Mouse (Mus musculus) gastrocnemius, adult 8-10 months (tissue): ENCODE measurements around the gene Aldh4a1. TPM values are rescaled to one million over a fixed set of nuclear protein-coding genes. Genes with fewer than 3 reads are reported as not detected.

ENCODE experiments used
- DNase-seq, 2 experiments: peaks; one replicate each; pipeline ENCODE4 v3.0.0; 2022; ENCODE audit warnings: low spot score in 2 of 2
- microRNA-seq: library from miRNA; unstranded; fragments of <30 nt; microRNA quantifications from one replicate; pipeline ENCODE4 v1.2.0, GENCODE M21; 2022
- total RNA-seq, 4 experiments: library from RNA; stranded (reverse); gene quantifications; 2 replicates each; pipeline ENCODE4 v1.2.4; 2022

The Aldh4a1 gene
- total RNA-seq, 4 experiments from 2014 or later, result 59.0 to 74.1 (median 66.3) TPM

DNA sequence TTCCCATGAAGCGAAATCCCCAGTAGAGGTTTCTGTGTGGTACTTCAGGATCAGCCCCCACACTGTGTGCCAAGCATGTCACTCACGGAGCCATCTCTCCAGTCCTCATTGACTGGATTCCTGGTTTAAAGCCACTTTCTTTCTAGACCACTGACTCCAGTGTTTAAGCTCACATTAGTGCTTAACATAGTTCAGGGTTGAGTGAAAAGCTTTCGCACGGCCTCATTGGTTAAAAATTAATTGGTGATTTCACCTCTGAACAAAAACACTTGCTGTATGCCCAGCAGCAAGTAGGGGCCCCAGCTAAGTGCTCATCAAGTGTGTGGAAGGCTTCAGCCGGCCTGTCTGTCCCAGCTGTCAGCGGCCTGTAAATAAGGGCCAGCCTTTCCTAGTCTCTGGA lies 45.0 kb downstream of the Aldh4a1 start:
- DNase-seq, result no peak

DNA sequence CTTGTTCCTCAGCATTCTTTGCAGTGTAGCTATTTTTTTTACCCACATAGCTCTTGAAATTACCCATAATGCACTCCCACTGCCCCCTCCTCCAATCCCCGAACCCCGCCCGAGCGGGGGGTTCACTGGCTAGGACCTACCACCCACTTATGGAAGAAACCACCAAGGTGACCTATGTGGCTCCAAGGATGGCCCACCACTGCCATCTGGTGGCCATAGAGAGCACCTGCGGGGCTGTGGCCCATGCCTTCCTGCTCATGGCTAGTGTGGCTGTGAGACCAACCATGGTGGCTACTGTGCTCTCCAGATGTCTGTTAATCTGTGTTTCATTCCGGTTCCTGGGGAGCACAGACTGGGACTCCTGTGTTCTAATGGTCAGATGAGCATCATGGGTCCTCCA lies 47.2 kb downstream of the Aldh4a1 start:
- DNase-seq, result peak in 1 of 2 experiments; percentile 28

DNA sequence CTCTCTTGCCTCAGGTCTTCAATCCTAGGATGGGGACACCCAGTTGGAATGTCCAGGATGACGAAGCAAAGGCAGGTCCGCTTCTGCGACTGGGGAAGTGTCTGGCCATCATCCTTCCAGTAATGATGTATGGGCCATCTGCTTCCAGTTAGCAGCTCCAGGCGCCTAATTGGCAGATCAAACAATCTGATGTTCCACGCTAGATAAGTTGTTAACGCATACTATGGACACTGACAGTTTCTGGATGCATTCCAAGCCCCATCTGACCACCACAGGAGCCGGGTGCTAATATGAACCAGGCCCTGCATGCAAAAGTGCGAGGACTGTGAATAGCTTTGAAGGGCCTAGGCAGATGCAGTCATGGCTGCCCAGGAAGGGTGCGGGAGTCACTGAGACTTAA lies 53.0 kb downstream of the Aldh4a1 start:
- no peak for DNase-seq

DNA sequence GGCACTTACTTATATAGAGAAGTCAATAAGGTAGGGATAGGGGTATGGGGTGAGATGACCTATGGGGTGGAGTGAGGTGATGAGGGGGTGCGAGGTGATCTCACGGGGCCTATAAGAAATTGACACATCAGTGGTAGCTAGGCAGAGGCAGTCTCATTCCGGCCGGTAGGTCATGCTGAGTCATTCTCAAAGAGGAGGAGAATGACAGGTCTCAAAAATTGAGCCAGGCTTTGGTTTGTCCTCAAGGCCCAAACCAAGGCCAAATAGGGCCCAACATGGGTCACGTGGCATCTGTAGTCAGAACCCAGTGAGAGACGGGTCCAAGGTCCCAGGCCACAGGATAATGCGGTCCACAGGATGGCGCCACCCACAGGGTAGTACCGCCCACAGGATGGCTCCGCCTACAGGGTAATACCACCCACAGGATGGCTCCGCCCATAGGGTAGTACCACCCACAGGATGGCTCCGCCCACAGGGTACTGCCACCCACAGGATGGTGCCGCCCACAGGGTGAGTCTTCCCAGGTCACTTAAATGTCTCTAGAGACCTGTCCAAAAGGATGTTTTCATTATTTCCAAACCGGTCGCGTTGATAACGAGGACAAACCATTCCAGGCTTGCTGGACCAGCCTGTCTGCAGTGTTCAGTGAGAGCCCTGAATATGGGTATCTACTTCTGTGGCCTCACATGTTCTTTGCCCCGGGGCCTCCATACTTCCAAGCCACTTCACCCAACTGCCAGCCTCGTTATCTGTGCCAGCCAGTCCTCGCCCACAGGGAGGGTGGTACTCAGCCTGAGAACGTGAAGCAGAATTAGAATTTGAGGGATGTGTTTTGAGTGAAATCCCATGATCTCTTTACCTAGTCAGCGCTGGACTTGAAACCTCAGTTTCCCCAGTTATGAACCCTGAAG lies 61.3 kb downstream of the Aldh4a1 start:
- no peak for DNase-seq

DNA sequence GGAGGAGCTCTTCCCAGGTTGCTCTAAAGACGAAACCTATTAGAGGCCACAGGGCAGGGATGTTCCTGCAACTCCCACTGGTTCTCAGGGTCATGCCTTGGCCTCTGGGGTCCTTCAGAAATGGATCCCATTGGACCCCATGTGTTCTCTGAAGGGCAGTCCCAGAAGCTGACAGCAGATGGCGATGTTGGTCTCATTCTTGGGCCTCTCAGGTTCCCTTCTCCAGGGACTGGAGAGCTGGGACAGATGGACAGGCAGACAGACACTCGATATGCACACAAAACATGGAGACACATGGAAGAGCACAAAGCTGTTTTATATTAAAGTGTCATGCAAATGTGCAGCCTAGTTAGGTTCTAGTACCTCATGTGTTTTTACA lies 62.0 kb downstream of the Aldh4a1 start:
- DNase-seq, result peak in 1 of 2 experiments; percentile 32

DNA sequence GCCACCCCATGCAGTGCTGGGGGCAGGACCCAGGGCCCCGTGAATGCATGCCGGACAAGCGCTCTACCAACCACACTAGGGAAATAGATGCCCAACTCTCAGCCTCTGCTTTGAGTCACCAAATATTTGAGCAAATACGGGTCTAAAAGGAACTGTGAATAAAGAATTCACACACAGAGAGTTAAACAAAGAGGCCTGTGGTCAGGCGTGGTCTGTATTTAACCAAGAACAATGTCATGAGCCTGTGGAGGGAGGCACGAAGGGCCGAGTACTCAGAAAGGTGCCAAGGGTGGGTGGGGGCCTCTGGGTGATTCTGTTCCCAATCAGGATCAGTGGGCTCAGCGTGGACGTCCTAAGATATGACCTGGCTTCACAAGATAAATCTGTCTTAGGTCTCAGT lies 65.4 kb downstream of the Aldh4a1 start:
- no peak for DNase-seq

DNA sequence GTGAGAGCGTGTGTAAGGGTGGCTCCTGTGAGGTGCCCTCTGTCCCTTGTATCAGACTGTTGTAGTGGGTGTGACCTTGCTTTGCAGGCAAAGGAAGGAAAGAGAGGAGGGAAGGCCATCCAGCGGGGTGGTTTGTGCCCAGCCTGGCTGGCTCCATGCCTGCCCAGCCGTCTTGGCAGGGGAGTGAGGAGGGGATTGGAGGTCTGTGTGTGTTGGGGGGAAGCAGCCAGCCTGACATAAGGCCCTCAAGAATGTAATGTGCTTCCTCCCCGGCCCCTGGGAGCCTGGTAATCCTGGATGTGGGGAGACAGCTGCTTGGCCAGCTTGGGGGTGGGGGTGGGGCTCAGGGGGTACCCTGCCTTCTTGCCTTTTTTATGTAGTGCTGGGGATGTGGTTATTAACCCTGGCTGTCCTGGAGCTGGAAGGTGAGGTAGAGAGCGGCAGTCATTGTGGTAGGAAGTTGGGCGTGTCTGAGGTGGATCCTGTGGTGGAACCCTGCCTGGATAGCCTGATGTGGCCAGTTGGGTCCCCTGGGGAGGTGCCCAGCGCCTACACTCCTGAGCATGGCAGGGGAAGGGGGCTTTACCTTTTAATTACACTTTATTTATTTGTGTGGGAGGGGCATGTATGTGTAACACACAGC lies 67.1 kb downstream of the Aldh4a1 start:
- DNase-seq, result no peak

DNA sequence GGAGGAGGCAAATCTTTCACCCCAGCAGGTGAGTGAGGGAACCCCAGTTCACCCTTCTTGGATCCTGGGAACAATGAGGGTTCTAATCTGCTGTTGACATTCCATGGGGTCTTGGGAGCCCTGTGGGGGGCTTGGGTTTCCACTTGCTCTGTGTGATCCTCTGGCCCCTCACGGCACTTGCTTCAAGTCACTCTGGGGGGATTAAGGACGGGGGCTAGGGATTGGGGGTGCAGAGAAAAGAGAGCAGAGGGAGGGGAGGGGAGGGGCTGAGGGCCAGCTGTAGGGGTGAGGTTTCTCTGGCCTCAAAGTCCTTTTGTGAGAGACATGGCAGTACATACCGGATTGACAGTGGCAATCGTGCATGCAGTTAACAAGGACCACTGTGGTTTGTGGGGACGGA lies 70.6 kb downstream of the Aldh4a1 start:
- no peak for DNase-seq

DNA sequence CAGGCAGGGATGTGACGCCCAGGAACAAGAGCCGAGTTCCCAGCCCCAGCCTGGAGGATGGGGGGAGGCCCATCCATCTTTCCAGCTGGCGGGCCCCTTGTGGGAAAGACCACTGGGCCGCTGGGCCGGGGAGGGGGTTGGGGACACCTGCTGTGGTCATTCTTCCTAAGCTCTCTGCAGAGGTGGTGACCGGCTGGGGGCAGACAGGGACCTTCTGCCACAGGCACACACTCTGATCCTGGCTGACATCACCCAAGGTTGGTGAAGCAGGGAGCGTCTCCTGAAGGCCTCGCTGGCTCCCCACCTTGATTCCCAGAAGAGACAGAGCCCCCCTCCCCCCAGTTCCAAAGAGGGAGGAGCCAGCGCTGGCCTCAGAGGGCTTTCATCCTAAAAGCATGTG lies 75.1 kb downstream of the Aldh4a1 start:
- DNase-seq, result no peak

DNA sequence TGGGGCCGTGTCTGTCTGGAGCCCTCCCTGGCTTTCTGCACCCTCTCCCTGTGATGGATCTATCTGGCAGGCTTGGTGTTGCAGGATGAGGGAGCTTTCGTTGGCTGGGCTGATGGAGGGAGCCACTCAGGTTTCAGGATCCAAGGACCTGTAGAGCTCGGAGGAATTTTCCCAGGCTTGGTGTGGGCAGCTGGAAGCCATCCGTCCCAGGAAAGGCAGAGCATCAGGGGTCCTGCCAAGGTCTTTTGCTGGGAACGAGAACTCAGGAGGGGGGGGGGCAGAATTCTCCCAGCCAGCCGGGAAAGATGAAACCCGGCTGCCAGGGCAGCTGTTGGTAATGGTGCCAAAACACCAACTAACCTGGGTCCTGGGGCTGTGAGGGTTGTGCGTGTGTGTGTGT lies 75.9 kb downstream of the Aldh4a1 start:
- DNase-seq, result no peak

Small RNAs within 50 kb of the gene (microRNA-seq; reads per million reads assigned to microRNA genes)
- gene Gm25571 (not detected), gene Mir7020 (not detected)

Other genes starting within 250 kb of the Aldh4a1 start
- 1 to 10 TPM; 1.2 to 1.9 (median 1.7) TPM for gene Iffo2, start 92.3 kb upstream of the Aldh4a1 start, total RNA-seq
- not detected for gene Gm21969, start 19.7 kb upstream of the Aldh4a1 start, total RNA-seq
- not detected for gene Tas1r2, start 30.7 kb downstream of the Aldh4a1 start, total RNA-seq
- 1 to 10 TPM in 1 of 4 experiments, under 1 TPM in 3; 0.54 to 1.1 (median 0.92) TPM for gene Pax7, start 210.7 kb downstream of the Aldh4a1 start, total RNA-seq